Mouse (Mus musculus): Measurements from ENCODE around the gene Cyp1b1. TPM values are rescaled to one million over a fixed set of nuclear protein-coding genes. Genes with fewer than 3 reads are reported as not detected.
A peak's percentile ranks its signal among the peaks of the same experiment; 100 is the strongest.

Cyp1b1 gene
- polyA plus RNA-seq, 1 experiment from 2014 or later, result 2.1 TPM

GRCm38 (mm10) chr17:79745051-79745731 is 30.3 kb upstream of the Cyp1b1 start:
- H3K9me3 ChIP-seq (replicated peaks; ENCODE audit: control insufficient read depth, low read length), result peaks cover 2% of the 10 kb centered on the region; the same call in 1 of the 2 replicates
- H3K36me3 ChIP-seq (ENCODE audit: control insufficient read depth, insufficient read depth, low read length), result no peaks in the 10 kb centered on the region

DNA sequence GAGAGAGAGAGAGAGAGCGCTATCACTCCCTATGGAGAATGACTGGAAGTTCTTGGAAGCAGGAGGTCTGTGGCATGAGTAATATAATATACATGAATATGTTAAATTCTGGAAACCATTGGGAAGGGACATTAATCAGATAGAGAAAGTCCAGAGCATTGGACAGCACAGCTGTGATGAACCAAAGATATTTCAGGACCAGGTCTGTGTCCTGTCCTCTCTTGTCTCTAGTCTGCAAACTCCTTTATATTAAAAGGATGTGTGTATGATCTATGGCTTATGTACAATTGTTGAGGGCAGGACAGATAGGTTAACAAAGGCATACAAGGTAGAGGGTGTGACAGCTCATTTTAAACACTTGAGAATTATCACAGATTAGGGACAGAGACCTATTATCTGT is 28.6 kb upstream of the Cyp1b1 start:
- H3K4me2 ChIP-seq, result no peak overlapping the region
- no peaks in the 10 kb centered on the region for H3K27me3 ChIP-seq (ENCODE audit: control insufficient read depth, insufficient read depth, low read length)
- H3K4me3 ChIP-seq (ENCODE audit: low read depth, low read length), result no peak overlapping the region
- no peak overlapping the region for H3K9ac ChIP-seq (ENCODE audit: low read depth, low read length)
- 88% methylated on average over 1 of the region's 1 CpGs for WGBS (ENCODE audit: insufficient replicate concordance)
- H3K36me3 ChIP-seq (ENCODE audit: control insufficient read depth, insufficient read depth, low read length), result no peaks in the 10 kb centered on the region
- H3K27ac ChIP-seq (ENCODE audit: low read depth, low read length), result no peak overlapping the region
- H3K9me3 ChIP-seq (replicated peaks; ENCODE audit: control insufficient read depth, low read length), result peaks cover 2% of the 10 kb centered on the region; the same call in 1 of the 2 replicates
- no peak for ATAC-seq (replicated peaks; ENCODE audit: insufficient number of reproducible peaks, low FRiP score, low TSS enrichment)
- peaks cover 9% of the 10 kb centered on the region; the same call in 1 of the 2 replicates for H3K4me1 ChIP-seq (ENCODE audit: control insufficient read depth, insufficient read depth, low read length)

More at GRCm38 (mm10) chr17:79745051-79745731, 30.3 kb upstream of the Cyp1b1 start:
- H3K4me3 ChIP-seq (ENCODE audit: low read depth, low read length), result no peak overlapping the region
- H3K27ac ChIP-seq (ENCODE audit: low read depth, low read length), result no peak overlapping the region
- H3K4me1 ChIP-seq (ENCODE audit: control insufficient read depth, insufficient read depth, low read length), result peaks cover 9% of the 10 kb centered on the region; the same call in 1 of the 2 replicates
- H3K27me3 ChIP-seq (ENCODE audit: control insufficient read depth, insufficient read depth, low read length), result no peaks in the 10 kb centered on the region
- no peak for ATAC-seq (replicated peaks; ENCODE audit: insufficient number of reproducible peaks, low FRiP score, low TSS enrichment)
- H3K9ac ChIP-seq (ENCODE audit: low read depth, low read length), result no peak overlapping the region
- WGBS (ENCODE audit: insufficient replicate concordance), result 59% methylated on average over 13 of the region's 13 CpGs
- H3K4me2 ChIP-seq, result no peak overlapping the region

DNA sequence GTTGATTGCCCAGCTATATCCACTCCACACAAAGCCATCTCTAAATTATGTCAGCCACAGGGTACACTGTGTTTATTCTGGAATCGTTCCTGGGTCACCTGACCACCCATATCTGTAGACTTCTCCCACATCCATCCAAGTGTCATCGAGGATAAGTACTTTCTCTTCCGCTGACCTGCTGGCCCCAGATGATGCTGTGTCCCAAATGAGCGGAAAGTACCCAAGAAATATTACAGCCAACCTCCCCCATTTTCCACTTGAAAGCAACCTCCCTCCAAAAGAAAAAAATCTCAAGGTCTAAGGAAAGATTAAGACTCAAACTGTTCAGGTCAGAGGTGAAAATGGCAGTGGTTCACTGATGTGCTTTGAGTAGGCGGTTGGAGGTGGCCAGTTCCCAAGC is 27.8 kb upstream of the Cyp1b1 start:
- Histone ChIP-seq H3K4me1 (ENCODE audit: control insufficient read depth, insufficient read depth, low read length) (peaks cover 12% of the 10 kb centered on the region), H3K36me3 (ENCODE audit: control insufficient read depth, insufficient read depth, low read length) (no peaks in the 10 kb centered on the region), H3K4me2 (no peak overlapping the region), H3K27me3 (ENCODE audit: control insufficient read depth, insufficient read depth, low read length) (no peaks in the 10 kb centered on the region), H3K27ac (ENCODE audit: low read depth, low read length) (no peak overlapping the region), H3K9me3 (replicated peaks; ENCODE audit: control insufficient read depth, low read length) (peaks cover 1% of the 10 kb centered on the region; the same call in 1 of the 2 replicates), H3K4me3 (ENCODE audit: low read depth, low read length) (no peak overlapping the region), H3K9ac (ENCODE audit: low read depth, low read length) (no peak overlapping the region)
- WGBS (ENCODE audit: insufficient replicate concordance), result 72% methylated on average over 5 of the region's 5 CpGs
- ATAC-seq (replicated peaks; ENCODE audit: insufficient number of reproducible peaks, low FRiP score, low TSS enrichment), result no peak

- H3K36me3 ChIP-seq (ENCODE audit: control insufficient read depth, insufficient read depth, low read length), result no peaks in the 10 kb centered on the region
- H3K4me1 ChIP-seq (ENCODE audit: control insufficient read depth, insufficient read depth, low read length), result peaks cover 3% of the 10 kb centered on the region; the same call in 1 of the 2 replicates
- no peak overlapping the region for H3K4me2 ChIP-seq
- H3K4me3 ChIP-seq (ENCODE audit: low read depth, low read length), result no peak overlapping the region
- ATAC-seq (replicated peaks; ENCODE audit: insufficient number of reproducible peaks, low FRiP score, low TSS enrichment), result no peak
- WGBS (ENCODE audit: insufficient replicate concordance), result 74% methylated on average over 5 of the region's 5 CpGs
- no peak overlapping the region for H3K27ac ChIP-seq (ENCODE audit: low read depth, low read length)
- H3K9me3 ChIP-seq (replicated peaks; ENCODE audit: control insufficient read depth, low read length), result no peaks in the 10 kb centered on the region
- no peaks in the 10 kb centered on the region for H3K27me3 ChIP-seq (ENCODE audit: control insufficient read depth, insufficient read depth, low read length)
- H3K9ac ChIP-seq (ENCODE audit: low read depth, low read length), result no peak overlapping the region
These were observed 24.1 kb upstream of the Cyp1b1 start for GRCm38 (mm10) chr17:79738847-79739498.

- Histone ChIP-seq H3K9me3 (replicated peaks; ENCODE audit: control insufficient read depth, low read length) (no peaks in the 10 kb centered on the region), H3K4me1 (ENCODE audit: control insufficient read depth, insufficient read depth, low read length) (peaks cover 3% of the 10 kb centered on the region; the same call in 1 of the 2 replicates), H3K27me3 (ENCODE audit: control insufficient read depth, insufficient read depth, low read length) (no peaks in the 10 kb centered on the region), H3K9ac (ENCODE audit: low read depth, low read length) (no peak overlapping the region), H3K4me3 (ENCODE audit: low read depth, low read length) (no peak overlapping the region), H3K27ac (ENCODE audit: low read depth, low read length) (no peak overlapping the region), H3K4me2 (no peak overlapping the region), H3K36me3 (ENCODE audit: control insufficient read depth, insufficient read depth, low read length) (no peaks in the 10 kb centered on the region)
- 73% methylated on average over 3 of the region's 3 CpGs for WGBS (ENCODE audit: insufficient replicate concordance)
- ATAC-seq (replicated peaks; ENCODE audit: insufficient number of reproducible peaks, low FRiP score, low TSS enrichment), result no peak
These were observed 22.7 kb upstream of the Cyp1b1 start for GRCm38 (mm10) chr17:79737598-79737997.

GRCm38 (mm10) chr17:79733039-79733438 is 18.2 kb upstream of the Cyp1b1 start:
- Histone ChIP-seq H3K9me3 (replicated peaks; ENCODE audit: control insufficient read depth, low read length) (no peaks in the 10 kb centered on the region), H3K36me3 (ENCODE audit: control insufficient read depth, insufficient read depth, low read length) (no peaks in the 10 kb centered on the region), H3K27me3 (ENCODE audit: control insufficient read depth, insufficient read depth, low read length) (no peaks in the 10 kb centered on the region), H3K27ac (ENCODE audit: low read depth, low read length) (no peak overlapping the region), H3K4me3 (ENCODE audit: low read depth, low read length) (no peak overlapping the region), H3K9ac (ENCODE audit: low read depth, low read length) (no peak overlapping the region), H3K4me2 (no peak overlapping the region), H3K4me1 (ENCODE audit: control insufficient read depth, insufficient read depth, low read length) (peaks cover 19% of the 10 kb centered on the region)
- ATAC-seq (replicated peaks; ENCODE audit: insufficient number of reproducible peaks, low FRiP score, low TSS enrichment), result no peak
- 60% methylated on average over 4 of the region's 4 CpGs for WGBS (ENCODE audit: insufficient replicate concordance)

DNA sequence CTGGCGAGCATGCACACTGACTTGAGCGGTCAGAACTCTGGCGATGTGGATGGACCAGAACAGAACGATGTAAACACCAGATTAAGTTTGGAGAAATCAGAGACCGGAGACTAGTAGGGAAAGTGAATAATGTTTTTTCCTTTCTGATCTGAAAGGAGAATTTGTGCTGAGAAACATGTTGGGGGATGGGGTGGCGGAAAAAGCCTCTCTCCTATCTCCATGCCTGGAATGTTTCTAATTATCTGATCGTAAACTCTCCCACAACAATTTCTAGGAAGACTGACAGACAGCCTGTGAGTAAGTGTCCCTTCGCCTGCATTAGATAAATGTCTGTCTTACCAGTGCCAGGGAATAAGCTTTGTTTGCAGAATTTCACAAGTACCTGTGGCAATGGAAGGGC is 16.1 kb upstream of the Cyp1b1 start:
- H3K4me3 ChIP-seq (ENCODE audit: low read depth, low read length), result no peak overlapping the region
- H3K4me1 ChIP-seq (ENCODE audit: control insufficient read depth, insufficient read depth, low read length), result peaks cover 19% of the 10 kb centered on the region
- no peaks in the 10 kb centered on the region for H3K36me3 ChIP-seq (ENCODE audit: control insufficient read depth, insufficient read depth, low read length)
- H3K27ac ChIP-seq (ENCODE audit: low read depth, low read length), result no peak overlapping the region
- ATAC-seq (replicated peaks; ENCODE audit: insufficient number of reproducible peaks, low FRiP score, low TSS enrichment), result no peak
- H3K9me3 ChIP-seq (replicated peaks; ENCODE audit: control insufficient read depth, low read length), result no peaks in the 10 kb centered on the region
- WGBS (ENCODE audit: insufficient replicate concordance), result 17% methylated on average over 8 of the region's 8 CpGs
- H3K27me3 ChIP-seq (ENCODE audit: control insufficient read depth, insufficient read depth, low read length), result no peaks in the 10 kb centered on the region
- no peak overlapping the region for H3K9ac ChIP-seq (ENCODE audit: low read depth, low read length)
- H3K4me2 ChIP-seq, result peak overlapping the region; percentile 47

DNA sequence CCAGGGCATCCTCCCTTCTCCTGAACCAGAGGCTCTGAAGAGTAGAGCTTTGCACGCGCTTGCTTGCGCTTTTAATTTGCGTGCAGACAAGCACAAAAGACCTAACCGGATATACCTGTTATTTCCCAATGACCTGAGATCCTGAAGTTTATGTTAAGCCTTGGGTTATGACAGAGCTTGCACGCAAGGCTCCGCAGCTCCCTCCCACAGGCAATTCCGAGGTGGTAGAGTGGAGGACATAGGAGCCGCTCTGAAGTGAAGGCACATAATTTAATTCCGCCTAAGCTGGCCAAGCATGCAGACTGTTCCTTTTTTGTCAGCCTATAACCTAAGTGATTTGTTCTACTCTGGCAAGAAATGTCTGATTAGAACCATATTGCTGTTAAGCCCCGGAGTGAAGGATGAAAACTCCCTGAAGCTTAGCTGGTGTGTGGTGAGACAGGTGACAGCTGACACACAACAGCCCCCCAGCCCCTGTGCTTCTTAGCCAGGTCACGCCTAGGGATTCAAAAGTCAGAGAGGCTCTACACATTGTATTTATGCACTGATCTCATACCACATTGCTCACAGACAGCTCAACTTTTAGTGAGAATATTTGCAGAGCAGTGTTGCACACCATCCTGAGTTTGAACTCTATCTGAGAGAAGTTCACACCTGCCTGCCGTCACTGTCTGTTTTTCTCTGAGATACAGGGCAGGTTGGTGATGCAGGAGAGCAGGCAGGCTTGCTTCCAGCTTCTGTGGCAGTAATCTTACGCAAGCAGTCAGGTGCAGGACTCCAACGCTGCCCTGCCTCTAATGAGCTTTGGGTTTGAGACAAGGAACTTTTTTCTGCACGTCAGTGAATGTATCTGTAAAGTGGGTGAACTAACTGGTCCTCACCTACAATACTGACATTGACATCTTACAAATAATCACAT is 14.0 kb upstream of the Cyp1b1 start:
- H3K9ac ChIP-seq (ENCODE audit: low read depth, low read length), result no peak overlapping the region
- H3K4me3 ChIP-seq (ENCODE audit: low read depth, low read length), result peak overlapping the region; percentile 24
- no peak for ATAC-seq (replicated peaks; ENCODE audit: insufficient number of reproducible peaks, low FRiP score, low TSS enrichment)
- H3K4me2 ChIP-seq, result peak overlapping the region; percentile 64
- H3K27me3 ChIP-seq (ENCODE audit: control insufficient read depth, insufficient read depth, low read length), result no peaks in the 10 kb centered on the region
- peaks cover 19% of the 10 kb centered on the region for H3K4me1 ChIP-seq (ENCODE audit: control insufficient read depth, insufficient read depth, low read length)
- H3K9me3 ChIP-seq (replicated peaks; ENCODE audit: control insufficient read depth, low read length), result no peaks in the 10 kb centered on the region
- 25% methylated on average over 16 of the region's 16 CpGs for WGBS (ENCODE audit: insufficient replicate concordance)
- no peaks in the 10 kb centered on the region for H3K36me3 ChIP-seq (ENCODE audit: control insufficient read depth, insufficient read depth, low read length)
- H3K27ac ChIP-seq (ENCODE audit: low read depth, low read length), result peak overlapping the region; percentile 22; the same call in 1 of the 2 replicates

Measured in heart, embryonic 11.5 days (tissue).